Mouse (Mus musculus) spleen, postnatal 4 days (tissue): ENCODE results near the gene Plekhg3.

ENCODE experiments used
- DNase-seq, 2 experiments: peaks; one replicate each; pipeline ENCODE4 v3.0.0; 2022; ENCODE audit warnings: low spot score in 2 of 2

Plekhg3 gene

GRCm38 (mm10) chr12:76527245-76527881 is 3.3 kb upstream of the Plekhg3 start:
- DNase-seq = peak; percentile 54 to 72

GRCm38 (mm10) chr12:76528766-76529165 is 1.9 kb upstream of the Plekhg3 start:
- DNase-seq = no peak

DNA sequence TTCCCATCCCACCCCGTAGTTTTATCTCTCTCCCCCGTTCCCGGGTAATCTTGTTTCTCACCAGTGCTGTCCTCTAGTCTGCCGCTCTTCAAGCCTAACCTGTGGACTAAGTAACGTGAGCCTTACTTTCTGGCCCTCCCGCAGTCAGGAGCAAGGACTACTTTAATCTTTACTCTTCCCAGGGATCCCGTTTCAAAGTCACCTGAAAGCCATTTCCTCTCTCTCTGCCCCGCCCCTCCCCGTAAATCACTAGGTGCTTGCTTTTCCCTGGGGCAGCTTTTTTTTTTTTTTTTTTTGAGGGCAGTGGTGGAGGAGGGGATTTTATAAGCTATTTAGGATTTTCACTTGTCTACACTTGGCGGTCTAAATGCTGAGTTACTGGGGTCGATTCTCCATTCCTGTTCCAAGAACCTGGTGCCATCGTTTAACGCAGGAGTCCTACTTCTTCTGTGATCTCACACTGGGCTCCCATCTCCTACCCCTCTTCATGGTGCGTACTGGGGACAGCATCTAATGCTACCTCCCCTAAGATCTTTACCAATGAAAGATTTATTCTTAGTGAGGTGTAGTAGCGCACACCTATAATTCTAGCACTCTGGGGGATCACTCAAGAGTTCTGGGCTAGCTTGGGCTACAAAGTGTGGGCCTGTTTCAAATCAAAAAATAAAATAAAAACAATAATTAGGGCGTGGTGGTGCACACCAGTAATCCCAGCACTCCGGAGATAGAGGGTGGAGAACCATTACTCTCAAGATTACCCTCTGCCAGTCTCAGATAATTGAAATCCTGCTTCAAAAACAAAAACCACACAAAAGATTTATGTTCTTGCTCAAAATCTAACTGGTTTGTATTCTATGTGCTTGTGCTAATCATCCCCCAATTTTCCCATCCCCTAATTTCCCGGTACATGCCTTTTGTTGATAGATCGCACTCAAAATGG is 1.6 kb downstream of the Plekhg3 start:
- no peak for DNase-seq

DNA sequence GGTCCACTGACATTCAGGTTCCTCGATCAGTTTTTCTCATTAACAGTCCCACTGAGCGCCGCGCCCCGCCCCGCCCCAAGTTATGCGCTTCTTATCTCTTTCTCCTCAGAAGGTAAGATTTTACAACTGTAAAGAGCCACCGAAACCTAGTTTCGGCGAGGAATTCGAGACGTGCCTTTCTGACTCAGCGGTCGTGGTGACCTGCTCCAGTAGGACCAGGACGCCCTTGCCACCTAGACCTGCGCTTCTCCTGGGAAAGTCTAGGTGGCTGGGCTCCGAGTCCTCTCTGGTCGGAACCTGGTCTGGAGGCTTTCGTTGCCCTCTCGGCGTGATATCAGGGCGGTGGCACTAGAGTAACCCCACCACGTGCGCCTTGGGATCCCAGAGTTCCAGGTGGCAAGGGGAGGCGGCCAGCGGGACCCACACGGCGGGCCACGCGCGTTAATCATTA is 2.3 kb downstream of the Plekhg3 start:
- no peak for DNase-seq

DNA sequence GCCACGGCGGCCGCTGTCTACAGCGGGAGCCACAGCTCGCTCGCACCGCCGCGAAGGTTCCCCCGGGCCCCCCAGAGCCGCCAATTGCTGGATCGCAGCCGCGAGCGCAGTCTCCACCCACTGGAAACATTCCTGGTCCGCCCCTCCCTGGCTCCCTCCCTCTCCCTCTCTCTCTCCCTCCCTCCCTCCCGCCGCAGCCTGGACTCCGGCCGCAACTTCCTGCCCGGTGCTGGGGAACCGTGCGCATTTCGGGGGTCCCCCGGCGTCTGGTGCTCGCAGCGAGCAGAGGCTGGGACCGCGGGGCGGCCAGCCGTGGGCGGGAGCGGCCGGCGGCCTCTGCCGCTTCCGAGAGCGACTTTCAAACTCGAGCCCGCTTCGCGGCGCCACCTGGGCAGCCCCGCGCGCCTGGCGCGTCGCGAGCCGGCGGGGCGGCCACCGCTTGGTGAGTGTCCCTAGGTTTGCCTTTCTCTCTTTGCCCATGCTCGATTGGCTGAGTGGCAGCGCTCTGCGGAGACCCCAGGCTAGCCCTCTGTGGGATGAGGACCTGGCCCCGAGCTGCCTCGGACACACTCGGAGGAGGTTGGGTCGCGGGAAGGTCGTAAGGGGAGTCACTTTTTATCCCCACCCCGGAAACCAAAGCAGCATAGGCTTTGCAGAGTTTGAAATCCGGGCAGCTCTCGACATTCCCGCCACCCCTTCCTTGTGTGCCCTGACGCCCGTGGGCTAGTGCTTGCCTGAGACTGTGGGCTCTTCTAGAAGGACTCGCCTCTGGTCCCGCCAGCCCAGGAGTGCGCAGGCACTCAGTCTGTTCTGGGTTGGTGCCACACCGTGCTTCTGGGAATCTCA is 2.9 kb downstream of the Plekhg3 start:
- peak; percentile 61 to 79 for DNase-seq

GRCm38 (mm10) chr12:76534233-76534632 is 3.5 kb downstream of the Plekhg3 start:
- DNase-seq = no peak

DNA sequence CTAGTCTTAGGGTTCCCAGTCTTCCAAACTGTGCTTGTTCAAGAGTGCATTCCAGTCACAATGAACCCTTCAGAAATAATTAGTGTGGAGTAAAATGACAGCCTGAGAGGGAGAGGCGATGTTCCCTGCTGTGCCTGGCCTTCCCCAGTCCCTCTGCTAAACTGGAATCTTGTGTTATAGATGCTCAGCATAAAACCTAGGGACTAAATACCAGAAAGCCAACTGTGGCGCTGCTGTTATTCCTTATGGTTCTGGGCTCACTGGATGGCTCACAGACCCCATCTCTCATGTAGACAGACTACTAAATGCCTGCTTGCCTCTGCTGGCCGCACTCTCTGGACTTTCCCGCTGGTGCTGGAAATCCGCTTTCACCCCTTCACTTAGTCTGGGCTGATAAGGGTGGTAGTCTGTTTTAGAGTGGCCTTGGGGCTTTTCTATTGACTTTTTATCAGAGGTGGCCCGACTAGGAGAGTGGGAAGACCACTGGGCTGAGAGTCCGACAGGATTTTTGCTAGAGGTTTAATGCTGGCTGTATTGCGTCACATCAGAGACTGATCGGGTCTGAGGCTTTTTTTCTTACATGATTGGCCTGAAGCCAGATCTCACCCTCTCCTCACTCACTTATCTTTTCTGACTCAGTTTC is 4.1 kb downstream of the Plekhg3 start:
- no peak for DNase-seq

DNA sequence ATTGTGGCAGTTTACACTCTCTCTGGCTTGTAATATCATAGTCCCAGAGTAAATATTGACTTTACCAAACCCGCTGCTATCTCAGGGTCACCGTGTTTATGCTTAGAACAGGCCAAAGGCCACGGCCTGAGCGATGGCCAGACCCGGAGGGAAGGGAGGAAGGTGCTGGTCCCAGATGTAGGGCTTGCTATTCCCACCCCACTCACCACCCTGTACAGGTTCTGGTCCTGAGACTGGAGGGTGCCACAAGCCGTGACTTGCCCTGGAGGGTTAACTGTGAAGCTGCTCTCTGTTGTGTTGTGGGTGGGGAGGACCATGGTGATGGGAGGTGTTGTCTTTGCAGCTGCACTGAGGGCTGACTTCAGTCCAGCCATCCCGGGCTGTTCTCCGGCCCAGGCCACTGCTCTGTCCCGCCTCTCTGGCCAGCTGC is 4.8 kb downstream of the Plekhg3 start:
- DNase-seq = no peak

- no peak for DNase-seq
Measured at GRCm38 (mm10) chr12:76536591-76537153, 6.0 kb downstream of the Plekhg3 start.

GRCm38 (mm10) chr12:76537434-76537833 is 6.7 kb downstream of the Plekhg3 start:
- DNase-seq = peak; percentile 71 to 81

DNA sequence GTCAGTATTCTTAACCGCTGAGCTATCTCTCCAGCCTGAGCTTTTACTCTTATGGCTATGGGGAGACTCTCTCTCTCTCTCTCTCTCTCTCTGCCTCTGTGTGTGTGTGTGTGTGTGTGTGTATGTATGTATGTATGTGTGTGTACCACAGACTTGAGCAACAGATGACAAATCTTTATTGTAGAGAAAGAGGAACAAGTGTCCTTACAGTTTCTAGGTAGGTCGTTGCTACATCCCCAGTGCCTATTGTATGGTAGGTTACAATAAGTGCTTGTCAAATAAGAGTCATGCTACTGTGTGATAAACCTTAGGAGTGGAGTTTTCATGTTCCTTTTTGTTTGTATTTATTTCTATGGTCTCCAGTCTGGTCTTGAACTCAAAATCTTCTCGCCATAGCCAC is 9.5 kb downstream of the Plekhg3 start:
- DNase-seq = no peak

GRCm38 (mm10) chr12:76540701-76541221 is 10.1 kb downstream of the Plekhg3 start:
- no peak for DNase-seq

DNA sequence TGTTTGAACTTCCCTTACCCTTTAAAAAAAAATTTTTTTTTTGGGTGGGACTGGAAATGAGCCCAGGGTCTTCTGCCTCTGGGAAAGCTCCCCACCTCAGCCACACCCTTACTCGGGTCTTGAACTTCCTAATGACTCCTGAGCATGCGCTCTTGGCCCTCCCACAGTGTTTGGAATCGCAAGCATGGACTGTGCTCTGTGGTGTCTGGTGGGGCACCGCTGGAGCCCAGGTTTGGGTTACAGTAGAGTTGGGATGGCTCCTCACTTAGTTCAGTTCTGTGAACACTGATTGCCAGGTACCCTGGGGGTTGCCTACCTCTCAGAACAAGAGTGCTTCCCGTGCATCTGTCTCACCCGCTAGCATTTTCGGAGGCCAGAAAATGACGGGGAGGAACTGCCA is 10.8 kb downstream of the Plekhg3 start:
- no peak for DNase-seq

DNA sequence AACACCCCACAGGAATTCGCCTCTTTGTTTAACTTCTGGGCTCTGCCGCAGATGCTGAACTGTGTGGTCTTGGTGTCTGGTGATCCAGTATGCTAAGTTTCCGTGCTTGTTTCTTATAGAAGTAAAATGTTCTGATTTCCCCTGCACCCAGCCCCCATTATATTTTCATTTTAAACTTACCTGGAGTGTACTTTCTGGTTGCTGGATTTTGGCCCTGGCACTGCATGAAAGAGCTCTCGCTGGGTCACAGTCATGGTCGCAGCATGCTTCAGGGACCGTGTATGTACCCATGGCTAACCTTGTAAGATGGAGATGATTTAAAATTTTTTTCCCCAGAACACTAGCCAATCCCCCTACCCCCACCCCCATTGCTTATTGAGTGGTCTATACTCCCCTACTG is 11.2 kb downstream of the Plekhg3 start:
- no peak for DNase-seq

DNA sequence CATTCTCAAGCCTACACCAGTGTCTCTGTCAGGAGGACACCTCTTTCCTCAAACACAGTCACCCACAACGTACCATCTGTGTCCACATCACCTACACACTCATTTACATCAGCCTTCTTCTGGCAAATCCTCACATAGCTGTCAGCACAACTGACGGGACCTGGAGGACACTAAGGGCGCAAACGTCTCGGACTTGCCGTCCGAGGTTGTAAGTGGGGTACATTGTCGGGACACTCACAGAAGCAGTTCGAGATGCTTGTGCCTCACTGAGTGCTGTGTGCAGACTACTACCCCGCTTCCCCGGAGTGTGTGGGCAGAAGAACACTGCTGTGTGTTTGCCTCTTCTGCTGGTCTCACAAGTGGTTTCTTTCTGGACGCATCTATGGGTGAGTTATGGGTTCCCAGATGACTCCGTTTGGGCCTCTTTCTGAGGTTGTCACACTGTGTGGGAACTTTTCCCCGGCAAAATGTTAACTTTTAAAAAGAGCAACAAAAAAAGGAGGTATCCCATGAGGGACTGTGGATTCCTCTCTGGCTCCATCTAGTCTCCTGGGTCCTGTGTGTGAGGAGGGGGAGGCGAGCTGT is 15.2 kb downstream of the Plekhg3 start:
- DNase-seq = no peak

DNA sequence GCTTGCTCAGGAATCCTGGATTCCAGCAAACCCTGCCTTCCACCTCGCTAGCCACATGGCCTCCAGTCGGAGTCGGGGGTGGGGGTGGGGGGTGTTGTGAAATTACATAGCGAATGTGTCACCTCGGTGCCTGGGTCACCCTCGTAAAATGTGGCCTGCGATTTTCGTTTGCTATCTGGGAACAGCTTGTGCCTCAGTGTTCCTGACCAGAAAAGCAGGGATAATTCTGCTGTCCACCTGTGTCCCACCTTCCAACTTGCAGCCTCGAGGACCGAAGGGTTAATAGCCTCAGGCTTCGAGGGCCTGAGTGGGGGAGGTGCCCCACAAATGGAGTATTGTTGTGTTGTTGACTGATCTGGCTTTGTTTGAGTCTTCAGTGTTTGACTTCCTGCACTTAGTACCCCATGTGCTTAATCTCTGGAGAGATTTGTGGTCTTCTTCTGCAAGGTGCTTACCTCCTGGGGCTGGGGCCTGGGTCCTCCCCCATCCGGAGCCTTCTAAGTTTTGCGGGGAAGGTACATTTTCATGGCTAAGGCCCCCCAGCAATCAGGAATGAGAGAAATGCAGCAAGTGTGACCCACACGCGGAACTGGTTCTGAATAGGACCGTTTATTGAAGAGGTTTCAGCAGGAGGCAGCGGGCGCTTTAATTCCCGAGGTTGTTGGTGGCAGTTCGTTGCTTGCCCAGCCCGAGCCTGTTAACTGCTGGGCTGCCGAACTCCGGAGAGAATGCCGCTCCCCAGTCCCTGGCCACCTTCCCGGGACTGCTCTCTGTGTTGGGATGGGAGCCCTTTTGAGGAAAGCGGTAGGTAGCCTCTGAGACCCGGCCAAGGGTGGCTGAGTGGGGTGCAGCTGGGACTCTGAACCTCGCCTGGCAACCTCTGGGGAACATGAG is 15.9 kb downstream of the Plekhg3 start:
- no peak for DNase-seq

DNA sequence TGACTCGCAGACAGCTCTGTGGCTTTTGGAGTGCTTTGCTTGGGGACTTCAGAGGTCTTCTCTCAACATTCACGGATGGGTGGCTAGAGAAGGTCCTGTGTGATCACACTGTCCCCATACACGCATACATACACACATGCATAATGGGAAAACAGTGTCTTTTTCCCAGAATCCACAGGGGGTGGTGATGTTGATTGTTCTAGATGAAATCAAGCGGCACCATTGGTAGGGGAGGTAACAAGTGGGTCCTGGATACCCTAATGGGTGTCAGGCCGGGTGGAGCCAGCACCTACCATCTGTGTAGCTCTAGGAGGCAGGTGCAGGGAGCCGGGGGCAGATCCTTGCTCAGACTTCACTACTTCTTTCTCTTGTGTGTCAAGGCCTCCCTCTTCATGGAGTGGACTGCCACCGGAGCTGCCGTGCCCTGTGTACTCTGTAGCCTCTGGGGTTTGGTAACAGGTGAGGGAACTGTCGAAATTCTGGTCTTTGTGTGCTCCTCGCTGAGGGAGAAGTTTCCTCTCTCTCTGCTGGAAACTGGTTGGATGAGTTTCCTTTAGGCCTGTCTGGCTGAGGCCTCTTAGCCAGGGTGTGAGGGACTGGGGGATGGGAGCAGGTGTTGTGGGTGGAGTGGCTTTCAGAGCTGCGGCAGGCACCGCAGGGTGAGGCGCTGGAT is 16.9 kb downstream of the Plekhg3 start:
- DNase-seq = no peak

DNA sequence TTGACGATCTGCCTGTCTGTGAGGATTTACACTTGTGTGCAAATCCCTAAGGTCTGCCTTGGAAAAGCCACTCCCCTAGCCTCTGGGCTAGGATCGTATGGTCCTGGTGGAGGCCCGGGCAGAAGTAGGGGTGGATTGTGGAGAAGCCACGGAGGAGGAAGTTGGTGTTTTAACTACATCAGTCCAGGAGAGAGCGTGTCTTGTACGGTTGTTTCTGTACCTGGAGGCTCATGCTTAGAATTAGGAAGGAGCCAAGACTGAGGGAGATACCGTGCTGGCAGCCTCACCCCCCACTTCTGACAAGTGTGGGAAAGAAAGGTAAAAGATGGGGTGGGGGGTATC is 17.4 kb downstream of the Plekhg3 start:
- DNase-seq = no peak

- DNase-seq = no peak
Measured at GRCm38 (mm10) chr12:76549203-76549602, 18.5 kb downstream of the Plekhg3 start.
